Mouse (Mus musculus) NIH3T3 (cell line): ENCODE measurements around the gene Kiz.

Experiments
- DNase-seq: peaks from one replicate; pipeline ENCODE4 v3.0.0-alpha.2; 2012; ENCODE audit warnings: low read depth

Gene Kiz

GRCm38 (mm10) chr2:146855599-146856039 is at the start of gene Kiz:
Gene Kiz (plus strand): TSS chr2:146855864.
- DNase-seq, result peak; percentile 98

DNA sequence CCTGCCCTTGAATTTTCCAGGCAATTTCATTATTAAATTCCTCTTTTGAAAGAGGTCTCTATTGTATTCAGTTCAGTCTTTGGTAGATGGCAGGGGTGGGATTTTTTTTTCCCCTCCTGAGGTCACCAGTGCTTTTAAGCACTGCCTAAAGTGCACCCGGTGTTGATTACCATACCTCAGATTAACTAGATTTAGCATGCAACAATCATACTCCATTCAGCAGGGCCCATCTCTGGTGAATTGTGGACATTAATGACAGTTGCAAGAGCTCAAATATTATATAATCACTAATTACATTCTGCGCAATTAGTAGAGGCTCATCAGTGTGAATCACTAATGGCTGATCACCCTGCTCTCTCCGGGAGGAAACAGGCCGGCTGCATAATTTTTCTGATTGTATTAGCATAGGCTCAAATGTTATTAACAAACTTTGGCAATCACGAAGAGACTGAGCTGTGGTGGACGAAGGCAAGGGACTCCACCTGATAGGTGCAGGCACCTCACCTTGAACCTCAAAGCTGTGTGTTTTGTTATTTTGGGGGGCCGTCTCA is 45.9 kb upstream of the Kiz start:
- no peak for DNase-seq

DNA sequence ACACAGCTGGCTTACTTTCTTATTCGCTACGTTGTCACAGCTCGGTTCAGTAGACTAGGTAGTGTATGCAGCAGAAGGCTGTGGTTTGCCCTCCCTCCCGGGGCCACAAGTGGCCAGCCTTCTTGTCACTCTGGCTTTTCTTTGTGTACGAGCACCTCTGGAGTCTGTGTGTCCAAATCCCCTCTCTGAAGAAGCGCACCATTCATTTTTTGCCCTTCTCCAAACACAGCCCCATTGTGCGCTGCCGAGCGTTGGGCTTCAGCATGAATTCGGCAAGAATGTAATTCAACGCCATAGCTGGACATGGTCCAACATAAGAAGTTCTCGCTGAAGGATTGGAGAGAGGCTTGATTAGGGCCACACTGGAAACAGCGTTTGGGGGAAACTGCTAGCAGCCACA is 45.0 kb upstream of the Kiz start:
- DNase-seq, result peak; percentile 49

DNA sequence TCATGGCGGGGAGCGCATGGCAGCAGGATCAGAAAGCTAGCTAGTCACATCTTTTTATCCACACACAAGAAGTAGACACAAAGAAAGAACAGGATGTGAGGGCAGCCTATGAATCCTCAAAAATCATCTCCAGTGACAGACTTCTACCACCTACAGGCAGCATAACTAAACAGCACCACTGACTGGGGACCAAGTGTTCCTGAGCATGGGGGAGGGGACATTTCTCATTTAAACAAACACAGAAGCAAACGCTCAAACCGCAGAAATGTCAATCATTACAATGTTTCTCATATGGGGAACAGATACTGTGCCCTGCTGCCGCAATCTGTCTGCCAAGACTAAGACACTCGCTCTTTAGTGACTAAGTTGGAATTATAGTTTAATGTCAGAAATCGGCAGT is 40.7 kb upstream of the Kiz start:
- peak; percentile 8 for DNase-seq

GRCm38 (mm10) chr2:146819065-146819464 is 36.6 kb upstream of the Kiz start:
- no peak for DNase-seq

- DNase-seq, result no peak
Measured at GRCm38 (mm10) chr2:146823483-146823951, 32.1 kb upstream of the Kiz start.

GRCm38 (mm10) chr2:146824043-146824442 is 31.6 kb upstream of the Kiz start:
- DNase-seq, result no peak

GRCm38 (mm10) chr2:146828006-146828405 is 27.7 kb upstream of the Kiz start:
- no peak for DNase-seq

DNA sequence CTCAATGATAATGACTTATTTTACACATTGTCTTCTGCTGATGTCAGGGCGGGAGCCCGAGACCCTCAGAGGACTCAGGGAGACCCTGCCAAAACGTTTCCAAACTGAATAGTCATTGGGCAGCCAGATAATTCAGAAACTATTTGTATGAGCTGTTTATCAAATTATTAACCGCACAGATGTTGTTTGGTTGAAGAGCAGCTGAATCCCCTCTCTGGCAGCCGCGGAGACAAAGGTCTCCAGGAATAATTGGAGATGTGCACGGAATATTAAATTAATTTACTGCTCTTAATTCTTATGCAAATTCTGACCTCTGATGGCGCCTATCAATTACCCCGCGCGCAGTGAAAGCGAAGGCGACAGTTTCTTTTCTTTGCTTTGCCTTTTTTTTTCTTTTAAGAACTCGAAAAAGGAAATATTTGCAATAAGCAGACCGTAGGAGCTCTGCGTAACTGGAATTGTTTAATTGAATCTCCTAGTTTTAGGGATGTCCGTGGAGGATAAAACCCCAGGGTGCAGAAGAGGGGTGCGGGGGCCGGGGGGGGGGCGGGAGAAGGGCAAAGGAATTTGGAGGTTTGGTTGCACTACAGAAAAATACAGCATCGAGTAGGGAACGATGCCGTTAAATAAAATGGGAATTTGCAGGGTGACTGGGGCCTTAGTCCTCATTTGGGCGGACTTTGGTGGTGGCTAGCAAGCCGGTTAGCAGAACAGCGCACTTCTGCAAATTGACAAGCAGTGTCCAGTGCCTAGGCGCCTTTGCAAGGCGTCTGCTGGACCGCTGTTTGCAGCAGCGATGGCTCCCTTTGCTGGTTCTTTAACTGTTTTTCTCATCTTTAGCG is 22.2 kb upstream of the Kiz start:
- DNase-seq, result no peak

GRCm38 (mm10) chr2:146834064-146834313 is 21.7 kb upstream of the Kiz start:
- no peak for DNase-seq

- DNase-seq, result no peak
Measured at GRCm38 (mm10) chr2:146834314-146835201, 21.1 kb upstream of the Kiz start.

DNA sequence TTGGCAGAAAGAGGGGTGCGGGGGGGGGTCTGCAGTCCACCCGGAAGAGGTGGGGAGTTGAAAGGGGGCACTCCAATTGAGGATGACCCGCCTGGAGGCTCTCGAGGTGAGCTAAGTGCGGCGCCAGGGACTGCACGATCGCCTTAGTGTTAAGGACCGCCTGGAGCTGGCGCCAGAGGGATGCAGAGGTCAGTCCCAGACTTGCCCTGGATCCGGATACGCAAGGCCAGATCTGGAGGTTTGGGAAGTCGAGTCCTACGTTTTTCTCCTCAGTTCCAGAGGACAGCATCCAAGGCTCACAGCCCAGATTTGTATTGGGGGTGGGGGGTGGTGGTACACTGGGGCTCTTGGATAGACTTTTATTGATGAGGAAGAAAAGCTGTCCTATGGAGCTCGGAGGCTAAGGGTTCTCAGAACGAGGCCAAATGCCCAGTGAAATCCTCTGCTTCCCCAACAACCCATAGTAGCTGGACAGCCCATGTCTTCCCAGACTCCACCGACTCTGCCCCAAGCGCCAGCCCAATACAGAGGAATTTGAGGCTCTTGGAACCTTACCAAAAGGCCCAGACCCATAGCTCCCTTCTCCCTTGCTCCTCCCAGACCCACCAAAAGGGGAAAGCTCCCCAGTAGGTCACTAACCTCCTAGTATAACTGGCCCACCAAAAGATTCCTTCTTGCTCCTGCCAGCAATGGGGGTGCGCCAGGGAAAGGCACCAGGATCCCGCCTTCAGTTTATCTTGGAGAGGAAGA is 20.2 kb upstream of the Kiz start:
- no peak for DNase-seq

DNA sequence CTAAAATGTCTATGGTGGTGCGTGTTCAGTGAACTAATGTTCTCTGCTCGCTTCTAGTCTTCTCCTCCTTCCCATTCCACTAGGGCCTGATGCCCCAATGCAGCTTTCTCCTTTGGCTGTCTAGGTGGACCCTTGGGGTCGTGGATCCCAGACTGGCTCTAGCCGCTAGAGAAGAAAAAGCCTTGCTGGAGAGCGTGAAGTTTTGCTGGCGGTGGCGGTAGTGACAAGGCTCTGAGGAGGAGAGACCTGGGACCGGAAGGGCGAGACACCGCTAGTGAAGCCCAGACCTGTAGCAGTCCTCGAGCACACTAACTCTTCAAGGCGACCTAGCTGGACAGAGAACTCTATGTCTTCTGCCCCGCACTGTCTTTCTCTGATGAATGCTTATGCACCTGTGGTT is 19.4 kb upstream of the Kiz start:
- no peak for DNase-seq

- no peak for DNase-seq
Measured at GRCm38 (mm10) chr2:146836871-146837550, 18.7 kb upstream of the Kiz start.

DNA sequence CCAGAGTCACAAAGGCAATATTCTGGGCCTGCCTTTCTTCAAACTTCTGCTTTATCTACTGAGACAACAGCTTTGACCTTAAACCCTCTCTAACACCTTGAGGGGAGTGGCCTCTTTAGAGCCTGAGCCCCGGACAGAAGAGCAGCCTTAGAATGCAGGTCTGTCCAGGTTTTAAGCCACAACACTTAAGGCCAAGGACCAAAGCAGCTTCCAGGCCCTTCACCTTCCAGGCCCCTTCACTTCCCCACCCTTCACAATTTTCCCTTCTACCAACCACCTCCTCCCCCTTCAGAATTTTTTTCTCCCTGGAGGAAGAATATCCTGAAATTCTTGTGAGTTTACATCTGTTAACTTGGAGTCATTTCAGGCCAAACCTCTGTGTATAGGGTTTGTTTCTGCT is 18.0 kb upstream of the Kiz start:
- no peak for DNase-seq

GRCm38 (mm10) chr2:146838596-146839302 is 16.9 kb upstream of the Kiz start:
- DNase-seq, result no peak

GRCm38 (mm10) chr2:146839303-146840030 is 16.2 kb upstream of the Kiz start:
- no peak for DNase-seq

DNA sequence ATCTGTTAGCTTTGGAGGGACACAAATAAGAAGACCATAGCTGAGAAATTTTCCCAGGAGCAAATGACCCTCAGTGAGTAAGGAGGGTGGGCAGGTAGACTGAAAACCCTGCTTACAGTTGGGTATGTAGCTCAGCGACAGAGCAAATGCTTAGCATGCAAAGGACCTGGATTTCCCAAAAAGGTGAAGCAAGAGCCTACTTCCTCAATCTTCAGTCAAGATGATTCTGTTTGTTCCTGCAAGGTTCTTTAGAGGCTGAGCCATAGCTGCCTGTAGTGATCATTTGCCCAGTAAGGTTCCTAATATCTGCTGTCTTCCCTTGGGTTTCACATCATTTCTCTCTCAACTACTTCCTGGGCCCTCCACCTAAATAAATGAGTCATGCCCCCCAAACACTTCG is 7.8 kb upstream of the Kiz start:
- DNase-seq, result no peak

GRCm38 (mm10) chr2:146856120-146856519 is 456 bp downstream of the Kiz start:
- DNase-seq, result peak; percentile 53

DNA sequence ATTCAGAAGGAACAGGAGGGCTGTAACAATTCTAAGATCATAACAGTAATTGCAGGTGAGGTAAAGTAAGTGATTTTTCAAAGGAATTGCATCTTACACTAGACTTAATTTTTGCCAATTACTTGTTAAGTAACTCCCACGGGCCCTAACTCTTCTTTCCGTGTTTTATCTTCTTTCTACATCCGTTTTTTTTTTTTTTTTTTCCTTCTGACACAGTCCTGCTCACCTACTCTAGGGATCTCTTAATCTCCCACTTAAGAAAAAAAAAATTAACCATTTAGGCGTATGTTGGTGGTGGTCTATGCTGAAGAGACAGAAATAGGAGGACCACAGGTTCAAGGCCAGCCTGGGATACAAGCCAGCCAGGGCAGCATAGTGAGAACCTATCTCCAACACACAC is 1.2 kb downstream of the Kiz start:
- no peak for DNase-seq
